Mouse (Mus musculus) bone marrow, adult 2 months (tissue): ENCODE measurements at regions not wholly inside any gene's neighbourhood (a gene's known extent, or its start where the extent isn't known, plus 50 kb on each side); places are given as distances from the start of the nearest gene placed in this dataset.
A peak's percentile ranks its signal among the peaks of the same experiment; 100 is the strongest.

Experiments
- CTCF ChIP-seq: fragments of 200-500 bp; IDR thresholded peaks from 2 replicates; pipeline ENCODE4 v1.5.1; 2011; ENCODE audit warnings: low read length, control low read depth; ENCODE audit not compliant: control insufficient read depth, insufficient read depth
- POLR2A ChIP-seq: fragments of 200-500 bp; IDR thresholded peaks from 2 replicates; pipeline ENCODE4 v1.6.1; 2011; ENCODE audit warnings: low read depth, mild to moderate bottlenecking, control low read depth, low read length, borderline replicate concordance; ENCODE audit not compliant: control insufficient read depth

DNA sequence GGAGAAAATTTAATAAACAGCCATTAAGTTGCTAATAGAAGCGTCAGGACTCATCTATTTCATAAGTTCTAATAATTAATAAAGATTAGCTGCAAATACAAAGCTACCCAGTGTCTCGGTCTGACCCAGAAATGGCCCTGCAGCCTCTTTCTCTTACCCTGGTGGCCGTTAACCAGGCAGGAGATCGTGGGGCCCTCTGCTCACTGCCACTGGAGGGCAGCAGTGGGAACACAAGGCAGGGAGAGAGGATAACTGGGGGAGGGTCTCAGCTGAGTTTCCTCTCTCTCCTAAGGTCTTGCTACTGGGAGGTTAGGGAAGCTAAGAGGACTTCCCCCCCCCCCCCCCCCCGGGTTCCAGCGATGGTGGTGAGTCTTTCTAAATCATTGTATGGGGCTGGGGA, 85.7 kb downstream of the Rpl14 start:
- TF ChIP-seq CTCF (peak; percentile 37), POLR2A (no peak)
